Mouse (Mus musculus) neural tube, embryonic 11.5 days (tissue): ENCODE data around the gene Magee1. TPM values are rescaled to one million over a fixed set of nuclear protein-coding genes. Genes with fewer than 3 reads are reported as not detected.
A peak's percentile ranks its signal among the peaks of the same experiment; 100 is the strongest.
"Not testable (repeated sequence)": the region's sequence is repeated elsewhere in the genome, so short reads cannot be mapped to it uniquely, and the experiment has no call there.

Source experiments
- ATAC-seq: fragments of 200-750 bp; cut with Nextera tagmentation; 2 replicates; pipeline ENCODE4 v1.8.0; 2017; ENCODE audit warnings: moderate number of reproducible peaks, mild to moderate bottlenecking, moderate TSS enrichment, moderate library complexity; ENCODE audit not compliant: insufficient read depth, low FRiP score, low TSS enrichment
- DNase-seq: peaks from one replicate; pipeline ENCODE4 v3.0.0-alpha.2; 2015; ENCODE audit warnings: low spot score
- H3K27ac ChIP-seq: fragments of 300-500 bp; sonication (generic); 2 replicates; pipeline ENCODE4 v1.5.1; 2014; ENCODE audit warnings: low read depth, mild to moderate bottlenecking, low read length
- H3K27me3 ChIP-seq: fragments of 300-500 bp; sonication (generic); 2 replicates; pipeline ENCODE4 v1.6.1; 2014; ENCODE audit warnings: mild to moderate bottlenecking, low read length, mixed read lengths; ENCODE audit not compliant: control insufficient read depth, insufficient read depth
- H3K36me3 ChIP-seq: fragments of 300-500 bp; sonication (generic); 2 replicates; pipeline ENCODE4 v1.6.1; 2014; ENCODE audit warnings: mild to moderate bottlenecking, low read length, moderate library complexity, mixed read lengths; ENCODE audit not compliant: control insufficient read depth, insufficient read depth
- H3K4me1 ChIP-seq: fragments of 300-500 bp; sonication (generic); 2 replicates; pipeline ENCODE4 v1.6.1; 2014; ENCODE audit warnings: low read length, mixed read lengths; ENCODE audit not compliant: control insufficient read depth, insufficient read depth
- H3K4me2 ChIP-seq: fragments of 300-500 bp; sonication (generic); 2 replicates; pipeline ENCODE4 v1.6.1; 2014; ENCODE audit warnings: low read depth, mild to moderate bottlenecking, moderate library complexity
- H3K4me3 ChIP-seq: fragments of 300-500 bp; sonication (generic); 2 replicates; pipeline ENCODE4 v1.5.1; 2014; ENCODE audit warnings: low read depth, low read length
- H3K9ac ChIP-seq: fragments of 300-500 bp; sonication (generic); 2 replicates; pipeline ENCODE4 v1.6.1; 2014; ENCODE audit warnings: mild to moderate bottlenecking, low read length
- H3K9me3 ChIP-seq: fragments of 300-500 bp; sonication (generic); 2 replicates; pipeline ENCODE4 v1.6.1; 2016; ENCODE audit warnings: low read length; ENCODE audit not compliant: control insufficient read depth
- WGBS: fragments of 180-500 bp; shearing (Covaris S2); extraction: QIAGEN DNeasy Blood & Tissue Kit; methylation state at CpG from one replicate; pipeline ENCODE4 v1.1.7; 2014; 5-methylcytosine and 5-hydroxymethylcytosine counted together
- polyA plus RNA-seq: library from polyadenylated mRNA; unstranded; fragments of >200 nt; fragmentation: Nextera tagmentation; extraction: Ambion mirVana; gene quantifications from 2 replicates; pipeline ENCODE4 v1.2.1, GENCODE M21; 2014

Magee1 gene
- polyA plus RNA-seq, 1 experiment from 2014 or later = 42.2 TPM

- Histone ChIP-seq H3K4me2 (no peak overlapping the region), H3K36me3 (no peaks in the 10 kb centered on the region), H3K4me1 (no peaks in the 10 kb centered on the region), H3K27me3 (peaks cover 25% of the 10 kb centered on the region), H3K9ac (no peak overlapping the region), H3K4me3 (no peak overlapping the region), H3K27ac (no peak overlapping the region), H3K9me3 (no peaks in the 10 kb centered on the region)
- 38% methylated on average over 2 of the region's 3 CpGs for WGBS
- no peak for ATAC-seq
- peak; percentile 43 for DNase-seq
Observed at GRCm38 (mm10) chrX:105124903-105125302, 4.7 kb downstream of the Magee1 start.

DNA sequence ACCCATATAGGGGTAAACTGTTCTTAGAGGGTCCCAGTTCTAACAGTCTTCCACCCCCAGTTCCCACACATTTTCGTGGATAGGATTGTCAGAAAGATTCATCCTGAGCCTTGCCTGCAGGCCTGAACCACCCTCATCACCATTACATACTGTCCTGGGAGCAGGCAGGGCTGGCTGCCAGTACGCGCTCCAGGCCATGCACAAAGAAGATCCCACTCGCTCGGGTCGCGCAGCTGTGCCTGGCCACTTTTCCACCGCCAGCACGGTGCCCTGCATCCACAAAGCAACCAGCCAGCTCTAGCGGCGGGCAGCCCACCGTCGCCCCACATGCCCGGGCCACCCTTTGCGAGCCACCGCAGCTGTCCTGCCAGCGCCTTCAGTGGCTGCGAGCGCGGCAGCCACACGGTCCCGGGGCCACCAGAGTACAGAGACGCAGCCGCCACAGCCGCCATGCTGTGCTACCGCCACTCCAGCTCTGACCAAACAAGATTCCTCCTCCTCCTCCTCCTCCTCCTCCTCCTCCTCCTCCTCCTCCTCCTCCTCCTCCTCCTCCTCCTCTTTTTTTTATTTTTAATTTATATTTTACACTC, 31.8 kb downstream of the Magee1 start:
- no peak for ATAC-seq
- Histone ChIP-seq H3K4me2 (no peak overlapping the region), H3K9ac (peak overlapping the region; percentile 35; the same call in 1 of the 2 replicates)

GRCm38 (mm10) chrX:105165007-105165406, 44.8 kb downstream of the Magee1 start:
- not testable (repeated sequence) for H3K4me2 ChIP-seq, H3K27me3 ChIP-seq, H3K9me3 ChIP-seq, H3K27ac ChIP-seq, H3K36me3 ChIP-seq, H3K4me3 ChIP-seq, ATAC-seq, H3K9ac ChIP-seq, H3K4me1 ChIP-seq, DNase-seq
- WGBS = 85% methylated on average over 6 of the region's 6 CpGs

More for the DNA sequence above, 31.8 kb downstream of the Magee1 start:
- Histone ChIP-seq H3K36me3 (no peaks in the 10 kb centered on the region), H3K4me1 (no peaks in the 10 kb centered on the region), H3K9me3 (no peaks in the 10 kb centered on the region), H3K4me3 (no peak overlapping the region), H3K27ac (no peak overlapping the region), H3K27me3 (peaks cover 6% of the 10 kb centered on the region; the same call in 1 of the 2 replicates)
- WGBS = 53% methylated on average over 19 of the region's 26 CpGs
- DNase-seq = peak; percentile 12

DNA sequence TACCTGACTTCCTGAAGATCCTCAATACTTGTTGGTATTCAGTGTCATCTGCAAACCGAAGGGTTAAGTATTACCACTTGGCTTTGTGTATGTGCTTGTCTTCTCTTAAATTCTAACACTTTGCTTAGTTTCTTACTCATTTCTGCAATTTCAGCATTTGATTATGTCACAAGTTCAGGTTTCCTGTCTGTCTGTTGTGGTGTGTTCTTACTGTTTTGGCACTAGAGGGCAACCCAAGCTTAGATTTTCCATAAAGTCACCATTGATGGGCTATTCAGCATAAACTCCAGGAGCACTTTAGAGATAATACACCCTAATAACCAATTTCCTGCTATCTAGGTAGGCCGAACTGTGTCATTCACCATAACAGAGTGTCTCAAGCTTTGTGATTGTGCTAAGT, 47.0 kb downstream of the Magee1 start:
- Histone ChIP-seq H3K9ac (no peak overlapping the region), H3K9me3 (no peaks in the 10 kb centered on the region), H3K27me3 (peaks cover 7% of the 10 kb centered on the region; the same call in 1 of the 2 replicates), H3K4me1 (no peaks in the 10 kb centered on the region), H3K4me3 (no peak overlapping the region), H3K4me2 (no peak overlapping the region), H3K36me3 (no peaks in the 10 kb centered on the region), H3K27ac (no peak overlapping the region)
- ATAC-seq (no peak), DNase-seq (no peak)
- WGBS = 79% methylated on average over 2 of the region's 2 CpGs

Other genes with a start within 250 kb of the Magee1 start
- gene Pbdc1, start 40.6 kb upstream of the Magee1 start, polyA plus RNA-seq = 61.5 and 64.3 TPM in 2 replicates